Mouse (Mus musculus) myocyte (in vitro differentiated cells): ENCODE measurements around the gene Arl14. TPM values are rescaled to one million over a fixed set of nuclear protein-coding genes. Genes with fewer than 3 reads are reported as not detected.

Source experiments
- H3K27me3 ChIP-seq: one replicate; pipeline ENCODE4 v1.6.1; 2011; ENCODE audit not compliant: control insufficient read depth, insufficient read depth, insufficient read length
- H3K36me3 ChIP-seq: one replicate; pipeline ENCODE4 v1.6.1; 2011; ENCODE audit not compliant: control insufficient read depth, insufficient read depth
- H3K4me2 ChIP-seq: one replicate; pipeline ENCODE4 v1.6.1; 2011; ENCODE audit warnings: low read depth, control low read depth
- H3K4me3 ChIP-seq: one replicate; pipeline ENCODE4 v1.5.1; 2011; ENCODE audit warnings: mild to moderate bottlenecking, control low read depth, moderate library complexity
- H3K79me2 ChIP-seq: one replicate; pipeline ENCODE4 v1.6.1; 2011; ENCODE audit not compliant: control insufficient read depth, insufficient read depth
- H3ac ChIP-seq: one replicate; pipeline ENCODE4 v1.6.1; 2011; ENCODE audit not compliant: control insufficient read depth, insufficient read length
- CEBPB ChIP-seq: IDR thresholded peaks from 2 replicates; pipeline ENCODE4 v1.6.1; 2011; ENCODE audit warnings: mild to moderate bottlenecking, moderate library complexity; ENCODE audit not compliant: poor library complexity, insufficient read depth, severe bottlenecking
- E2F4 ChIP-seq: IDR thresholded peaks from one replicate; pipeline ENCODE4 v1.6.1; 2011; ENCODE audit warnings: mild to moderate bottlenecking, control low read depth, moderate library complexity; ENCODE audit not compliant: insufficient read depth
- MAX ChIP-seq: IDR thresholded peaks from one replicate; pipeline ENCODE4 v1.6.1; 2011; ENCODE audit warnings: low read depth, mild to moderate bottlenecking, control low read depth
- MYOD1 ChIP-seq, 3 experiments: IDR thresholded peaks; one replicate each; pipeline ENCODE4 v1.6.1; 2011; ENCODE audit warnings: control low read depth in 2 of 3, low read depth in 2 of 3, mild to moderate bottlenecking in 2 of 3, moderate library complexity in 1 of 3; ENCODE audit not compliant: insufficient read length in 2 of 3, control insufficient read depth in 1 of 3
- MYOG ChIP-seq, 3 experiments: IDR thresholded peaks; one replicate each; pipeline ENCODE4 v1.6.1; 2011; ENCODE audit warnings: control low read depth in 2 of 3, low read depth in 2 of 3, mild to moderate bottlenecking in 2 of 3; ENCODE audit not compliant: insufficient read length in 2 of 3, control insufficient read depth in 1 of 3, insufficient read depth in 1 of 3
- POLR2A ChIP-seq: IDR thresholded peaks from one replicate; pipeline ENCODE4 v1.6.1; 2011; ENCODE audit warnings: low read depth, mild to moderate bottlenecking, control low read depth, moderate library complexity; ENCODE audit not compliant: insufficient read length
- POLR2AphosphoS2 ChIP-seq: IDR thresholded peaks from one replicate; pipeline ENCODE4 v1.6.1; 2011; ENCODE audit warnings: low read depth, control low read depth; ENCODE audit not compliant: insufficient read length
- REST ChIP-seq: IDR thresholded peaks from one replicate; pipeline ENCODE4 v1.6.1; 2011; ENCODE audit warnings: mild to moderate bottlenecking, control low read depth, moderate library complexity; ENCODE audit not compliant: insufficient read depth, insufficient read length
- SRF ChIP-seq: IDR thresholded peaks from one replicate; pipeline ENCODE4 v1.6.1; 2011; ENCODE audit warnings: low read depth; ENCODE audit not compliant: control insufficient read depth, insufficient read length
- TCF12 ChIP-seq: IDR thresholded peaks from one replicate; pipeline ENCODE4 v1.6.1; 2011; ENCODE audit warnings: mild to moderate bottlenecking, control low read depth; ENCODE audit not compliant: poor library complexity, insufficient read depth, severe bottlenecking
- TCF3 ChIP-seq: IDR thresholded peaks from one replicate; pipeline ENCODE4 v1.6.1; 2011; ENCODE audit warnings: low read depth, control low read depth; ENCODE audit not compliant: insufficient read length
- USF1 ChIP-seq: IDR thresholded peaks from one replicate; pipeline ENCODE4 v1.6.1; 2011; ENCODE audit warnings: low read depth, mild to moderate bottlenecking, control low read depth, moderate library complexity
- polyA plus RNA-seq: library from polyadenylated mRNA; unstranded; fragments of >200 nt; fragmentation: generic; extraction: Trizol; gene quantifications from one replicate; pipeline ENCODE4 v1.2.1, GENCODE M21; 2012; ENCODE audit warnings: missing spikeins

The Arl14 gene
- not detected for polyA plus RNA-seq

DNA sequence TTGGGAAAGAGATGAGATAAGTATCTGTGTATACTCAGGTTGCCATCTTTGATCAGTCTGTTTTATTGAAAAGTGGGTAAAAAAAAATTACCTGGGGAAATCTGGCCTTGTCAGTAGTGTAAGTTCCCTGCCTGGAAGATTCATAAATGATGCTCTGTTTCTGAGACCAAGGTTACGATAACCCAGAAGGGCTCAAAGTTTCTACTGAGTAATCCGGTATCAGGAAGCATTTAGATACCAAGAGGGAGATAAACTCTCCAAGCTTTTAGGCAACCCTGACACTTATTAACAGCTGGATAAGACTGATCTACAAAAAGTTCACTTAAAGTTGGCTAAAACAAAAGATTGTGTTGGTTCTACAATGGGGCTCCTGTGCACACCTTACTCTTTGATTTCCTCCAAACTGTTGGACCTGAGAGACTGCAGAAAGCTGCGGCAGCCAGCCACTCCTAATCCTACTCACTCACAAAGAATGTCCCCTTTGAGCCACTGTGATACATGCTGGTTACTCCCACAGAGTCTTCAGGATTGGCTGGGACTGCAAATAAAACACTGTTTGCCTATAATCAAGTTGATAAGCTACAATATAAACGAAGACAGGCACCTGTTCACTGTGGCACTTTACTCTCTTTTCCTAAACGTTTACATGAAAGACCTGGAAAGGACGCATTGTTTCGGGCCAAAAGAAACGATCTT is at the start of gene Arl14:
Arl14 (plus strand) TSS at position 614 of the 696 bp plus-strand sequence.
- Histone ChIP-seq H3K4me2 (no peak within 1 kb of the TSS), H3K4me3 (no peak within 1 kb of the TSS), H3K36me3 (no peaks in the 10 kb centered on the region), H3K79me2 (no peaks in the 10 kb centered on the region), H3K27me3 (no peaks in the 10 kb centered on the region), H3ac (no peak within 1 kb of the TSS)
- TF ChIP-seq E2F4 (no peak), MYOG (IDR thresholded peaks at IDR 0.05; ENCODE audit: control insufficient read depth in 1 of 3, insufficient read depth in 1 of 3, insufficient read length in 2 of 3, low read depth in 2 of 3) (no peak), POLR2AphosphoS2 (no peak), MAX (no peak), CEBPB (no peak), SRF (no peak)

DNA sequence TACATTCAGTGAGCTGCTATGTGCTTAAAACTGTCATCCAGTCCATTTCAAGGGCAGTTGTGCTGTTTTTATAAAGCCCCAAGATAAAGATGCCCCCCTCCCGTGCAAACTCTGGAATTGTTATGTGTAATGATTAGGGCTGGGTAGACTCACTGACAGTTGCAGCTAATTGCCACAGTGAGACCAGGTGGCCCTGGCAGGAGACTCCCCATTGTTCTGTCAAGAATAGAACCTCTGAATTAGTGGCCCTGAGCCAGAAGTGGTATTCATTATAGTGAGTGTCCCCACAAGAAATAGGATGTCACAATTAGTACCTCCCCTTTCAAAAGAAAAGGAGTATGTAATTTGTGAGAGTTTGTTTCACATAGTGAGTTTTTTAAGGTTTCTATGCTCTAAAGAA is 47.0 kb upstream of the Arl14 start:
- Histone ChIP-seq H3K27me3 (no peaks in the 10 kb centered on the region), H3K79me2 (no peaks in the 10 kb centered on the region), H3K4me2 (no peak overlapping the region), H3K36me3 (no peaks in the 10 kb centered on the region), H3ac (no peak overlapping the region), H3K4me3 (no peak overlapping the region)
- TF ChIP-seq TCF3 (no peak), TCF12 (no peak), MYOD1 (IDR thresholded peaks at IDR 0.05; ENCODE audit: control insufficient read depth in 1 of 3, insufficient read length in 2 of 3, low read depth in 2 of 3) (no peak), E2F4 (no peak), POLR2AphosphoS2 (no peak), MYOG (IDR thresholded peaks at IDR 0.05; ENCODE audit: control insufficient read depth in 1 of 3, insufficient read depth in 1 of 3, insufficient read length in 2 of 3, low read depth in 2 of 3) (no peak), USF1 (no peak)

DNA sequence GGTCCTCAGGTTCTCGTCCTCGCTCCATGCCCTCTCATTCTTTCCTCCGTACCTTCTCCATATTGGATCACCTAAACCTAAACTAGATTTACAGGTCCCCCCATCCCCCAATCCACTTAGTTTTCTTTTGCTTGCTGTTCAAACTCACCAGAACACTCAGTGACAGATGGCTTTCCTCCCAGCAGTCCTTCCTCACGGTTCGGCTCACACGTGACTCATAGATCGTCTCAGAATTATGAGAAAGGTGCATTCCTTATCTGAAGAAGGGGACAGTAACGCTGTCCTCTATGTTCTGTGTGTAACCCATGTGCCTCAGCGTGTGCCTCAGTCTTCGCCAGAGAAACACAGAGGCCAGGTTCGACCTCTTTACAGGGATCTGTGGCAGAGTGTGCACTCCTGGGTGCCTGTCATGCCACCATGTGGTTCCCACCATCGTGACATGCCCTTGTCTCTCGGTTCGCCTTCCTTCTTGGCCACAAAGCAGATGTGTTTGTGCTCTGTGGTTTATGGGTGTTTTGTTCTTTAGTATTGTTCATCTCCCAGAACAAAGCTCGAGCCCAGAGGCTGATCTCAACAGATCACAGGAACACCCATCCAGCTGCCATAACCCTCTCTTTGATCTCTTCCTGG is 44.9 kb upstream of the Arl14 start:
- no peaks in the 10 kb centered on the region for H3K79me2 ChIP-seq
- peak overlapping the region; percentile 6 for H3K4me2 ChIP-seq
- H3ac ChIP-seq, result no peak overlapping the region
- no peaks in the 10 kb centered on the region for H3K36me3 ChIP-seq
- no peak overlapping the region for H3K4me3 ChIP-seq
- H3K27me3 ChIP-seq, result no peaks in the 10 kb centered on the region
- TF ChIP-seq TCF12, result no peak
- no peak for TF ChIP-seq TCF3
- no peak for TF ChIP-seq SRF
- no peak for TF ChIP-seq MAX
- TF ChIP-seq MYOG (IDR thresholded peaks at IDR 0.05; ENCODE audit: control insufficient read depth in 1 of 3, insufficient read depth in 1 of 3, insufficient read length in 2 of 3, low read depth in 2 of 3), result no peak
- no peak for TF ChIP-seq POLR2AphosphoS2
- no peak for TF ChIP-seq MYOD1 (IDR thresholded peaks at IDR 0.05; ENCODE audit: control insufficient read depth in 1 of 3, insufficient read length in 2 of 3, low read depth in 2 of 3)
- TF ChIP-seq CEBPB, result no peak
- no peak for TF ChIP-seq E2F4
- no peak for TF ChIP-seq POLR2A
- TF ChIP-seq REST, result no peak
- TF ChIP-seq USF1, result no peak

DNA sequence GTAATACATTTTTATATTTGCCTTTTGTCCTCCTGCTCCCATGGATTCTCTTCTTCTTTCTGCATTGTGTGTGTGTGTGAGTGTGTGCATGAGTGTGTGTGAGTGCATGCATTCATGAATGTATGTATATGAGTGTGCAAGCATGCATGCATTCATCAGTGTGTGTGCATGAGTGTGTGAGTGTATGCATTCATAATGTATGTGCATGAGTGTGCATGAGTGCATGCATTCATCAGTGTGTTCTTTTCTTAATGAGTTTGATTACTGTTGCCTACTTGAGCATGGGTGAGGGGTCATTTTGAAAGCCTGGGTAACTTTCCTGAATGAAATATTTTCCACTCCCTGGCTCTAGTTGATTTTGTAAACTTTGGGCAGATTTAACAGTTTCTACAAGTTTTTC is 44.3 kb upstream of the Arl14 start:
- Histone ChIP-seq H3K79me2 (no peaks in the 10 kb centered on the region), H3K27me3 (no peaks in the 10 kb centered on the region), H3K36me3 (no peaks in the 10 kb centered on the region), H3K4me2 (no peak overlapping the region), H3ac (no peak overlapping the region), H3K4me3 (no peak overlapping the region)
- TF ChIP-seq POLR2AphosphoS2 (no peak), MYOD1 (IDR thresholded peaks at IDR 0.05; ENCODE audit: control insufficient read depth in 1 of 3, insufficient read length in 2 of 3, low read depth in 2 of 3) (no peak), SRF (no peak), USF1 (no peak), MYOG (IDR thresholded peaks at IDR 0.05; ENCODE audit: control insufficient read depth in 1 of 3, insufficient read depth in 1 of 3, insufficient read length in 2 of 3, low read depth in 2 of 3) (no peak), TCF3 (no peak), CEBPB (no peak), TCF12 (no peak)

DNA sequence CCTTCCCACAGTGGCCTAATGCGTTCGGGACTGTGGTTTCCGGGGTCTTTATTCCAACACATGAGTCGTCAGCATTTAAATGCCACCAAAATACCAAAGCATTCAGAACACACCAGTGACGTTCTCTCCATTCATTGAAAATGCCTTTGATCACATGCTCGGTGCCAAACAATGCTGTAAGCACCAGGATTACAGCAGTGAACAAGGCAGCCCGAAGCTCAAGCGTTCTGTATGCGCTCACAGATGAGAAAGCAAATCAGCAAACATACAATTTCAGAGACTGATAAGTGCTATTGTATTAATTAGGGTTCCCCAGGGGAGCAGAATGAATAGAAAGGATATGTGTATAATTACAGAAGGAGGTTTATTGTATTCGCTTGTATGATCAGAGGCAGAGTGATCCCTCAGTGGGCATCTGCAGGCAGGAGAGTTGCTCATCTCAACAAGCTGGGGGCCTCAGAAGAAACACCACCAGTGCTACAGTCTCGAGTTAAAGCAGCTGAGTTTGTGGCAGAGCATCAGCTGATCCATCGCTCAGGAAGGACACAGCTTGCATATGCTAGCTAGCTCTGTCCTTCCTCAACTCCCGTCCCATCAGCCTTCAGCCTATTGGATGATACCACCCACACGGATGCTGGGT is 43.7 kb upstream of the Arl14 start:
- no peak overlapping the region for H3ac ChIP-seq
- no peaks in the 10 kb centered on the region for H3K79me2 ChIP-seq
- no peak overlapping the region for H3K4me2 ChIP-seq
- no peaks in the 10 kb centered on the region for H3K36me3 ChIP-seq
- H3K27me3 ChIP-seq, result no peaks in the 10 kb centered on the region
- TF ChIP-seq MAX (no peak), USF1 (no peak), MYOD1 (IDR thresholded peaks at IDR 0.05; ENCODE audit: control insufficient read depth in 1 of 3, insufficient read length in 2 of 3, low read depth in 2 of 3) (no peak), MYOG (IDR thresholded peaks at IDR 0.05; ENCODE audit: control insufficient read depth in 1 of 3, insufficient read depth in 1 of 3, insufficient read length in 2 of 3, low read depth in 2 of 3) (no peak)
- H3K4me3 ChIP-seq, result no peak overlapping the region
